Mouse (Mus musculus): ENCODE results near the gene Sipa1l2. TPM values are rescaled to one million over a fixed set of nuclear protein-coding genes. Genes with fewer than 3 reads are reported as not detected.

The Sipa1l2 gene
- polyA plus RNA-seq, 1 experiment, result 6.5 TPM

DNA sequence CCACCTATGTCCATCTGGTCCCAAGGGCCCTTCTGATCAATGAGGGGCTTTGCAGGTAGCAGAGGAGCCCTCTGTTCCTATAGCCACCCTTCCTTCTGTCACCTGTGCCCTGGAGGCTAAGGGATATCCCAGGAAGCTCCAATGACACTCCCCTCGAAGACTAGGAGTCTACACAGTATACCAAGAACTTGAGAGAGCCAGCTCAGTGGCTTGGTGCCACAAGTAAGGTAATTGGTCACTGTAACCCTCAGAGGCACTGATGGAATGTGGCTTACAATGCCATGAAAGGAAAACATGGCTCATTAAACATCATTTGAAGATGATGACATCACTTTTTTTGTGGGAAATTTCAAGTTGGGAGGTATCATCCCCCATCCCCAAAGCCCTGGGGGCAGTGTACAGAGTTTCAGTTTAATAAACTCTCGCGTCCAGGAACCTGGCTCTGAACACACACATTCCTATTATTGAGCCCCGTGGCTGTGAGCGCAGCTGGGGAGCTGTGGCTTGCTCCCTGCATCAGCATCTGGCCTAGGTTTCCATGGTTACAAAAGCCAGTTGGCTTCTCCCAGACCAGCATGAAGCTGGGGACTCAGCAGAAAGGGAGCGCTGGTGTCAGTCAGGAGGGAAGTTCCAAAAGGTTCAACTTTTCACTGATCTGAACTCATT lies 104.3 kb downstream of the Sipa1l2 start:
- Histone ChIP-seq H3K27me3 (ENCODE audit: control insufficient read depth, insufficient read depth, insufficient read length) (no peaks in the 10 kb centered on the region), H3K36me3 (ENCODE audit: control insufficient read depth, insufficient read depth) (no peaks in the 10 kb centered on the region), H3K79me3 (ENCODE audit: low read depth) (no peaks in the 10 kb centered on the region), H3K4me3 (ENCODE audit: insufficient read depth, poor library complexity, severe bottlenecking) (no peak overlapping the region), H3K79me2 (ENCODE audit: control insufficient read depth, insufficient read depth) (no peaks in the 10 kb centered on the region), H3ac (ENCODE audit: control insufficient read depth, insufficient read length, low read depth) (no peak overlapping the region)
- TF ChIP-seq MYOG (IDR thresholded peaks at IDR 0.05; ENCODE audit: control insufficient read depth, extremely low read depth, insufficient read length) (no peak), USF1 (IDR thresholded peaks at IDR 0.05; ENCODE audit: low read depth) (no peak), CEBPB (IDR thresholded peaks at IDR 0.05; ENCODE audit: low read depth) (no peak), CTCF (IDR thresholded peaks at IDR 0.05; ENCODE audit: control insufficient read depth, insufficient read depth, insufficient read length) (no peak), MAX (IDR thresholded peaks at IDR 0.05) (no peak)

DNA sequence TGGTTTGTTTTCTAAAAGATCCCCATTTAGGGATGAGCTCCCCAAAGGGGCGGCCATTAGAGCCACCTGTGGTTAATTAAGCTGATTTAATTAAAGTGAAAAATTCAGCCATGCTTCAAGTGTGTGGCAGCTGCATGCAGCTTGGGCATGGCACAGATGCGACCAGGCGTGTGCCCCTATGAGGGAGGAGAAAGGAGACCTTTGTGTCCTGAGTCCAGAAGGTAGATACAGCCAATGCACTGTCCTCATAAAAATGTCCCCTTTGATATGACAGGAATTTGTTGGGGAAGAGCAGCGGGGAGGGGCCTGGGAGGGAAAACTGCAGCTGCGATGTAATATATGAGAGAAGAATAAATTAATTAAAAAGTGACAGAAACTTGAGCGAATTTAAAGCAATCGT lies 106.7 kb downstream of the Sipa1l2 start:
- no peaks in the 10 kb centered on the region for H3K79me2 ChIP-seq (ENCODE audit: control insufficient read depth, insufficient read depth)
- no peaks in the 10 kb centered on the region for H3K27me3 ChIP-seq (ENCODE audit: control insufficient read depth, insufficient read depth, insufficient read length)
- no peak overlapping the region for H3ac ChIP-seq (ENCODE audit: control insufficient read depth, insufficient read length, low read depth)

DNA sequence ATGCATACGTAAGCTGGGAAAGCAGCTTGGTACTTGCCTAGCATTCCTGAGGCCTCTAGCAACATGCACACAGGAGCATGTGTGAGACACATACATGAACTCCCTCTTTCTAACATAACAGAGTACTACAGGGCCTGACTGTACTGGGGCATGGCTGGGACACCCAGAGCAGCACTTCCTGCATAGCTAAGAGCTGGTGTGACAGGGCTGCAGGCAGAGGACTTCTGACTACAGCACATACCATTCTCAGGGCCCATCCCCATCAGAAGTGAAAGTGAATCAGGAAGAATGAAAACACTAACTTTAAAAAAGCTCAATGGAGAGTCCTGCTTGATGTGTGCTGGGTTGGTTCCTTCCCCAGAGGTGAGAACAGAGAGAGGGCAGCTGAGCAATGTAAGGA lies 108.1 kb downstream of the Sipa1l2 start:
- Histone ChIP-seq H3K27me3 (ENCODE audit: control insufficient read depth, insufficient read depth, insufficient read length) (no peaks in the 10 kb centered on the region), H3K79me2 (ENCODE audit: control insufficient read depth, insufficient read depth) (no peaks in the 10 kb centered on the region), H3K79me3 (ENCODE audit: low read depth) (no peaks in the 10 kb centered on the region), H3ac (ENCODE audit: control insufficient read depth, insufficient read length, low read depth) (no peak overlapping the region), H3K4me3 (ENCODE audit: insufficient read depth, poor library complexity, severe bottlenecking) (no peak overlapping the region), H3K36me3 (ENCODE audit: control insufficient read depth, insufficient read depth) (no peaks in the 10 kb centered on the region)
- TF ChIP-seq MYOG (IDR thresholded peaks at IDR 0.05; ENCODE audit: control insufficient read depth, extremely low read depth, insufficient read length), result no peak
- no peak for TF ChIP-seq USF1 (IDR thresholded peaks at IDR 0.05; ENCODE audit: low read depth)
- TF ChIP-seq MAX (IDR thresholded peaks at IDR 0.05), result no peak
- no peak for TF ChIP-seq MYOD1 (IDR thresholded peaks at IDR 0.05; ENCODE audit: control insufficient read depth, insufficient read length, low read depth)
- no peak for TF ChIP-seq CEBPB (IDR thresholded peaks at IDR 0.05; ENCODE audit: low read depth)
- no peak for TF ChIP-seq CTCF (IDR thresholded peaks at IDR 0.05; ENCODE audit: control insufficient read depth, insufficient read depth, insufficient read length)
- no peak for TF ChIP-seq FOSL1 (IDR thresholded peaks at IDR 0.05; ENCODE audit: insufficient read depth, low read length, poor library complexity, severe bottlenecking)

More for the DNA sequence above, 106.7 kb downstream of the Sipa1l2 start:
- H3K4me3 ChIP-seq (ENCODE audit: insufficient read depth, poor library complexity, severe bottlenecking), result no peak overlapping the region
- H3K79me3 ChIP-seq (ENCODE audit: low read depth), result no peaks in the 10 kb centered on the region
- H3K36me3 ChIP-seq (ENCODE audit: control insufficient read depth, insufficient read depth), result no peaks in the 10 kb centered on the region
- no peak for TF ChIP-seq CEBPB (IDR thresholded peaks at IDR 0.05; ENCODE audit: low read depth)
- no peak for TF ChIP-seq FOSL1 (IDR thresholded peaks at IDR 0.05; ENCODE audit: insufficient read depth, low read length, poor library complexity, severe bottlenecking)
- no peak for TF ChIP-seq MYOG (IDR thresholded peaks at IDR 0.05; ENCODE audit: control insufficient read depth, extremely low read depth, insufficient read length)
- no peak for TF ChIP-seq CTCF (IDR thresholded peaks at IDR 0.05; ENCODE audit: control insufficient read depth, insufficient read depth, insufficient read length)
- no peak for TF ChIP-seq MAX (IDR thresholded peaks at IDR 0.05)
- TF ChIP-seq USF1 (IDR thresholded peaks at IDR 0.05; ENCODE audit: low read depth), result no peak
- TF ChIP-seq MYOD1 (IDR thresholded peaks at IDR 0.05; ENCODE audit: control insufficient read depth, insufficient read length, low read depth), result no peak

DNA sequence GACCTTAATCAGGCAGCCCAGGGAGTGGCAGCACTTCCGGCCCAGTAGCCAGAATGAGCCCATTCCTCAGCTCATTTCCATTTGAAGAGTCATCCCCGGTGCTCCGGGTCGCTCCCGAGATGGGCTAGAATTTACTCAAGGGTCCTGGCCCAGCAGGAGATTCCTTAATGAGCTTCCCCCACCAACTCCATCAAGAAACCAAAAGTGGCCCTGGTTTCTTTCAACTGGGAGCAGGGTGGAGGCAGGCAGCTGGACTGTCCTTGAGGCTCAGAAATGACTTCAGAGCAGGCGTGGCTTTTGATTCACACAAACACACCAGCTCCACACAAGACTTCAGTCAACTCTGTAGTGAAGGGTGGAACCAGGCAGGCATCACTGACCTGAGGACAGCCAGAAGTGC lies 109.0 kb downstream of the Sipa1l2 start:
- Histone ChIP-seq H3K79me2 (ENCODE audit: control insufficient read depth, insufficient read depth) (no peaks in the 10 kb centered on the region), H3K4me3 (ENCODE audit: insufficient read depth, poor library complexity, severe bottlenecking) (no peak overlapping the region), H3ac (ENCODE audit: control insufficient read depth, insufficient read length, low read depth) (no peak overlapping the region), H3K36me3 (ENCODE audit: control insufficient read depth, insufficient read depth) (no peaks in the 10 kb centered on the region), H3K79me3 (ENCODE audit: low read depth) (no peaks in the 10 kb centered on the region), H3K27me3 (ENCODE audit: control insufficient read depth, insufficient read depth, insufficient read length) (no peaks in the 10 kb centered on the region)
- TF ChIP-seq MYOG (IDR thresholded peaks at IDR 0.05; ENCODE audit: control insufficient read depth, extremely low read depth, insufficient read length) (no peak), CTCF (IDR thresholded peaks at IDR 0.05; ENCODE audit: control insufficient read depth, insufficient read depth, insufficient read length) (no peak), MYOD1 (IDR thresholded peaks at IDR 0.05; ENCODE audit: control insufficient read depth, insufficient read length, low read depth) (no peak)

- Histone ChIP-seq H3K36me3 (ENCODE audit: control insufficient read depth, insufficient read depth) (no peaks in the 10 kb centered on the region), H3K79me3 (ENCODE audit: low read depth) (no peaks in the 10 kb centered on the region), H3K27me3 (ENCODE audit: control insufficient read depth, insufficient read depth, insufficient read length) (no peaks in the 10 kb centered on the region), H3K4me3 (ENCODE audit: insufficient read depth, poor library complexity, severe bottlenecking) (no peak overlapping the region), H3ac (ENCODE audit: control insufficient read depth, insufficient read length, low read depth) (no peak overlapping the region), H3K79me2 (ENCODE audit: control insufficient read depth, insufficient read depth) (no peaks in the 10 kb centered on the region)
- TF ChIP-seq MYOG (IDR thresholded peaks at IDR 0.05; ENCODE audit: control insufficient read depth, extremely low read depth, insufficient read length) (no peak), CTCF (IDR thresholded peaks at IDR 0.05; ENCODE audit: control insufficient read depth, insufficient read depth, insufficient read length) (no peak), FOSL1 (IDR thresholded peaks at IDR 0.05; ENCODE audit: insufficient read depth, low read length, poor library complexity, severe bottlenecking) (no peak), USF1 (IDR thresholded peaks at IDR 0.05; ENCODE audit: low read depth) (no peak), MAX (IDR thresholded peaks at IDR 0.05) (no peak), MYOD1 (IDR thresholded peaks at IDR 0.05; ENCODE audit: control insufficient read depth, insufficient read length, low read depth) (no peak), CEBPB (IDR thresholded peaks at IDR 0.05; ENCODE audit: low read depth) (no peak)
Measured at GRCm38 (mm10) chr8:125449048-125449447, 120.6 kb downstream of the Sipa1l2 start.

GRCm38 (mm10) chr8:125447543-125447942 lies 122.1 kb downstream of the Sipa1l2 start:
- Histone ChIP-seq H3K36me3 (ENCODE audit: control insufficient read depth, insufficient read depth) (no peaks in the 10 kb centered on the region), H3K79me2 (ENCODE audit: control insufficient read depth, insufficient read depth) (no peaks in the 10 kb centered on the region), H3K27me3 (ENCODE audit: control insufficient read depth, insufficient read depth, insufficient read length) (no peaks in the 10 kb centered on the region), H3K79me3 (ENCODE audit: low read depth) (no peaks in the 10 kb centered on the region), H3K4me3 (ENCODE audit: insufficient read depth, poor library complexity, severe bottlenecking) (no peak overlapping the region), H3ac (ENCODE audit: control insufficient read depth, insufficient read length, low read depth) (no peak overlapping the region)
- TF ChIP-seq CTCF (IDR thresholded peaks at IDR 0.05; ENCODE audit: control insufficient read depth, insufficient read depth, insufficient read length) (no peak), MAX (IDR thresholded peaks at IDR 0.05) (no peak), CEBPB (IDR thresholded peaks at IDR 0.05; ENCODE audit: low read depth) (no peak), FOSL1 (IDR thresholded peaks at IDR 0.05; ENCODE audit: insufficient read depth, low read length, poor library complexity, severe bottlenecking) (no peak), USF1 (IDR thresholded peaks at IDR 0.05; ENCODE audit: low read depth) (no peak), MYOG (IDR thresholded peaks at IDR 0.05; ENCODE audit: control insufficient read depth, extremely low read depth, insufficient read length) (no peak), MYOD1 (IDR thresholded peaks at IDR 0.05; ENCODE audit: control insufficient read depth, insufficient read length, low read depth) (no peak)
